Mouse (Mus musculus) kidney, adult 2 months (tissue): Measurements from ENCODE around the gene Eya2.

Experiments used
- CTCF ChIP-seq: fragments of 200-500 bp; conservative IDR thresholded peaks from 2 replicates; pipeline ENCODE4 v1.5.1; 2011; ENCODE audit warnings: low read depth, mild to moderate bottlenecking, control low read depth, low read length, moderate library complexity, mixed read lengths; ENCODE audit not compliant: insufficient read depth, insufficient read length
- POLR2A ChIP-seq: fragments of 200-500 bp; IDR thresholded peaks from one replicate; pipeline ENCODE4 v1.6.1; 2011; ENCODE audit warnings: low read depth, low read length, control low read depth

- no peak for TF ChIP-seq CTCF
- TF ChIP-seq POLR2A: no peak
Observed at GRCm38 (mm10) chr2:165793283-165793638, 198.4 kb downstream of the Eya2 start.
